Mouse (Mus musculus) cerebellum, adult 2 months (tissue): ENCODE measurements around the gene Tas1r2.

Source experiments
- CTCF ChIP-seq: fragments of 200-500 bp; IDR thresholded peaks from 2 replicates; pipeline ENCODE4 v1.5.1; 2011; ENCODE audit warnings: low read depth, mild to moderate bottlenecking, control low read depth, low read length, moderate library complexity, borderline replicate concordance; ENCODE audit not compliant: insufficient read depth
- POLR2A ChIP-seq: fragments of 200-500 bp; IDR thresholded peaks from 2 replicates; pipeline ENCODE4 v1.6.1; 2011; ENCODE audit warnings: low read length, control low read depth, borderline replicate concordance; ENCODE audit not compliant: insufficient read depth

- TF ChIP-seq CTCF (no peak), POLR2A (no peak)
Observed at GRCm38 (mm10) chr4:139610954-139611353, 42.4 kb upstream of the Tas1r2 start.
